Comparison of ENCODE assay signal across 23 mouse cellular contexts in the genomic region with DNA sequence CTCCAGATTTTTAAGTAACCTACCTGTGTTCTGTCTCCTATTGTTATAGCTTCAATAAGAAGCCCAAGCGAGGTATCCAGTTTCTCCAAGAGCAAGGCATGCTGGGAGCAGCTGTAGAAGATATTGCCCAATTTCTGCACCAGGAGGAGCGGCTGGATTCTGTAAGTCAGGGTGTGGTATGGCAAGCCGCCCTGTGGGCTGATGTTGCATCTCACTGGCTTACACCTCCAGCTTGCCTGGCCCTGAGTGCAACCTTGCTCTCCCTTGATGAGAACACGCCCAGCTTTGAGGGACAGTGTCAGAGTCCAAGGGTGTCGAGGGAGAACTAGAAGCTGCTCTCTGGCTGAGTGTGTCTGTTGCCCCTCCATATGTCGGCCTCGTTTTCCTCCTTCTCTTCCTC. TPM values are rescaled to one million over a fixed set of nuclear protein-coding genes. Genes with fewer than 3 reads are reported as not detected.
DNase-seq lines count a peak whose midpoint lies in the region; ATAC-seq and TF ChIP-seq lines count a peak whose summit lies in the region.
"Had no signal": no experiment of that assay in that cellular context is flagged by ENCODE, and none has a peak within 500 bp of the region (broad histone marks: within the 10 kb centered on the region; RNA-seq: fewer than 3 reads in every experiment).

No protein-coding gene starts in this region.

- no peak overlapping the region for H3K27ac ChIP-seq in lung, embryonic 15.5 days
- H3K27ac ChIP-seq: embryonic facial prominence, embryonic 12.5 days; heart, adult 2 months; heart, embryonic 15.5 days; hindbrain, embryonic 15.5 days; kidney, postnatal 0 days; limb, embryonic 13.5 days; liver, embryonic 14.5 days had no signal

- WGBS in lung, embryonic 15.5 days: 78% methylated on average over 7 of the region's 7 CpGs
- 76% methylated on average over 7 of the region's 7 CpGs for WGBS in lung, adult 2 months

- ATAC-seq in lung, embryonic 15.5 days (ENCODE audit: borderline replicate concordance, extremely low read depth, low FRiP score, low TSS enrichment): peak; percentile 27; the same call in 1 of the 2 replicates
- ATAC-seq in erythroid progenitor cell, adult 5-6 weeks (replicated peaks; ENCODE audit: low FRiP score, poor library complexity, severe bottlenecking): no peak
- ATAC-seq: activated CD4-positive, CD25-positive, alpha-beta regulatory T cell, adult 4 months; CD4-positive, CD25-positive, alpha-beta regulatory T cell, adult 4 months had no signal

- no peak overlapping the region for H3K4me3 ChIP-seq in lung, embryonic 15.5 days
- H3K4me3 ChIP-seq in lung, adult 2 months (replicated peaks; ENCODE audit: extremely low read depth, low read depth, low read length): no peak overlapping the region
- H3K4me3 ChIP-seq: embryonic facial prominence, embryonic 12.5 days; heart, adult 2 months; heart, embryonic 15.5 days; hindbrain, embryonic 15.5 days; limb, embryonic 13.5 days had no signal

- H3K27me3 ChIP-seq in lung, embryonic 15.5 days: no peaks in the 10 kb centered on the region
- H3K27me3 ChIP-seq: embryonic facial prominence, embryonic 12.5 days; heart, embryonic 15.5 days; hindbrain, embryonic 15.5 days; limb, embryonic 13.5 days had no signal

- no peak for TF ChIP-seq CTCF in lung, adult 2 months (IDR thresholded peaks at IDR 0.05; ENCODE audit: insufficient read depth, low read length)

- peaks cover 51% of the 10 kb centered on the region for H3K36me3 ChIP-seq in lung, embryonic 15.5 days

- TF ChIP-seq POLR2A in lung, adult 2 months (IDR thresholded peaks at IDR 0.05; ENCODE audit: borderline replicate concordance, extremely low read depth, low read depth, low read length): no peak

- no peaks in the 10 kb centered on the region for H3K9me3 ChIP-seq in lung, embryonic 15.5 days
- H3K9me3 ChIP-seq: embryonic facial prominence, embryonic 12.5 days; heart, embryonic 15.5 days; hindbrain, embryonic 15.5 days; limb, embryonic 13.5 days had no signal

- H3K9ac ChIP-seq in lung, embryonic 15.5 days: no peak overlapping the region
- H3K9ac ChIP-seq: embryonic facial prominence, embryonic 12.5 days; heart, embryonic 15.5 days; hindbrain, embryonic 15.5 days; limb, embryonic 13.5 days; liver, embryonic 14.5 days had no signal

- no peak for DNase-seq in lung, adult 2 months
- DNase-seq in 416B (ENCODE audit: low read depth): peak; percentile 47
- DNase-seq in adipocyte (ENCODE audit: low spot score): peak; percentile 22
- DNase-seq in lung, postnatal 36 days: peak; percentile 16
- no peak for DNase-seq in right cerebral cortex, postnatal 4 days
- DNase-seq: cerebellum, adult 9-11 months; gastrocnemius, postnatal 10 days; heart, adult 2 months; heart, postnatal 4 days; kidney, adult 11 months; midbrain, embryonic 14.5 days; spleen, adult 18-20 months; thymus, postnatal 4 days had no signal

- H3K4me2 ChIP-seq in lung, embryonic 15.5 days: no peak overlapping the region
- H3K4me2 ChIP-seq: embryonic facial prominence, embryonic 12.5 days; heart, embryonic 15.5 days; hindbrain, embryonic 15.5 days; limb, embryonic 13.5 days had no signal

- H3K4me1 ChIP-seq in lung, embryonic 15.5 days: no peaks in the 10 kb centered on the region
- H3K4me1 ChIP-seq in lung, adult 2 months (ENCODE audit: control insufficient read depth, insufficient read depth, low read length): no peaks in the 10 kb centered on the region
- H3K4me1 ChIP-seq: embryonic facial prominence, embryonic 12.5 days; hindbrain, embryonic 15.5 days; limb, embryonic 13.5 days had no signal

RNA-seq across cellular contexts. Expression of a gene that starts 46.6 kb away (rescaled TPM):
- 123 and 127 TPM in 2 replicates for polyA plus RNA-seq in lung, embryonic 15.5 days (2015; fragmentation: Nextera tagmentation; extraction: Ambion mirVana)
- 7.5 and 12.2 TPM in 2 replicates for polyA plus RNA-seq in lung, adult 2 months (2012; rRNA removed)
- 65.6 and 96.4 TPM in 2 replicates for total RNA-seq in erythroid progenitor cell, adult 5-6 weeks (2015; ENCODE audit: low replicate concordance)
- total RNA-seq in erythroid progenitor cell, adult 5-6 weeks (2017; ENCODE audit: low replicate concordance): 121 and 143 TPM in 2 replicates

RNA-seq across cellular contexts. Expression of a gene that starts 53.8 kb away (rescaled TPM):
- 4.2 and 5.0 TPM in 2 replicates for polyA plus RNA-seq in lung, embryonic 15.5 days (2015; fragmentation: Nextera tagmentation; extraction: Ambion mirVana)
- polyA plus RNA-seq in lung, adult 2 months (2012; rRNA removed): 16.5 and 20.1 TPM in 2 replicates
- total RNA-seq in erythroid progenitor cell, adult 5-6 weeks (2015; ENCODE audit: low replicate concordance): 7.1 and 11.9 TPM in 2 replicates
- 16.3 and 19.1 TPM in 2 replicates for total RNA-seq in erythroid progenitor cell, adult 5-6 weeks (2017; ENCODE audit: low replicate concordance)

Comparison
In these comparisons a context has a peak if more than half of its experiments do, and no peak if none do; other contexts are left out.
1. DNase-seq: peak in 416B (single experiment), adipocyte (single experiment) and lung, postnatal 36 days (single experiment); none in lung, adult 2 months (single experiment) and right cerebral cortex, postnatal 4 days (single experiment).